Mouse (Mus musculus): ENCODE data around the gene D11Wsu47e.

GRCm38 (mm10) chr11:113736848-113737552 is 52.8 kb downstream of the D11Wsu47e start:
- TF ChIP-seq EP300 (IDR thresholded peaks at IDR 0.05; ENCODE audit: insufficient read depth, low read depth, low read length) (no peak), CTCF (IDR thresholded peaks at IDR 0.05; ENCODE audit: low read depth, low read length) (no peak)
